Mouse (Mus musculus): Measurements from ENCODE around the gene Acrbp. TPM values are rescaled to one million over a fixed set of nuclear protein-coding genes. Genes with fewer than 3 reads are reported as not detected.

Gene Acrbp
- total and polyA plus RNA-seq, 3 experiments = 4.4 to 15.9 (median 12.2) TPM

- no peak for DNase-seq
Observed at GRCm38 (mm10) chr6:125071170-125071895, 21.8 kb downstream of the Acrbp start.

- peak; percentile 36 for DNase-seq
Observed at GRCm38 (mm10) chr6:125071896-125072279, 22.4 kb downstream of the Acrbp start.

GRCm38 (mm10) chr6:125073825-125074224, 24.3 kb downstream of the Acrbp start:
- no peak for DNase-seq

GRCm38 (mm10) chr6:125081394-125081793, 31.9 kb downstream of the Acrbp start:
- no peak for DNase-seq

GRCm38 (mm10) chr6:125081797-125082560, 32.5 kb downstream of the Acrbp start:
- DNase-seq = peak; percentile 94

GRCm38 (mm10) chr6:125082801-125083386, 33.4 kb downstream of the Acrbp start:
- no peak for DNase-seq

GRCm38 (mm10) chr6:125084424-125084823, 34.9 kb downstream of the Acrbp start:
- peak; percentile 69 for DNase-seq

- DNase-seq = no peak
Observed at GRCm38 (mm10) chr6:125087937-125088336, 38.4 kb downstream of the Acrbp start.

GRCm38 (mm10) chr6:125088561-125089321, 39.3 kb downstream of the Acrbp start:
- DNase-seq = peak; percentile 88

GRCm38 (mm10) chr6:125089521-125090321, 40.2 kb downstream of the Acrbp start:
- peak; percentile 86 for DNase-seq

GRCm38 (mm10) chr6:125090341-125091085, 41.0 kb downstream of the Acrbp start:
- no peak for DNase-seq

- no peak for DNase-seq
Observed at GRCm38 (mm10) chr6:125092372-125092771, 42.9 kb downstream of the Acrbp start.

GRCm38 (mm10) chr6:125094843-125095242, 45.4 kb downstream of the Acrbp start:
- no peak for DNase-seq

GRCm38 (mm10) chr6:125095391-125096278, 46.1 kb downstream of the Acrbp start, which contains the start of gene Chd4:
Gene Chd4, plus strand, starts transcription at chr6:125095981.
- DNase-seq = peak; percentile 95

- DNase-seq = no peak
Observed at GRCm38 (mm10) chr6:125096279-125096596, 46.7 kb downstream of the Acrbp start.

- peak; percentile 82 for DNase-seq
Observed at GRCm38 (mm10) chr6:125096597-125097345, 47.3 kb downstream of the Acrbp start.

GRCm38 (mm10) chr6:125097346-125097689, 47.8 kb downstream of the Acrbp start:
- no peak for DNase-seq

GRCm38 (mm10) chr6:125097951-125098350, 48.5 kb downstream of the Acrbp start:
- no peak for DNase-seq

- peak; percentile 47 for DNase-seq
Observed at GRCm38 (mm10) chr6:125098513-125098912, 49.0 kb downstream of the Acrbp start.
